Mouse (Mus musculus): Measurements from ENCODE around the gene Rap1gap2. TPM values are rescaled to one million over a fixed set of nuclear protein-coding genes. Genes with fewer than 3 reads are reported as not detected.

Rap1gap2 gene
- polyA plus RNA-seq, 1 experiment from 2014 or later = 1.3 TPM

GRCm38 (mm10) chr11:74502485-74502884, 108.2 kb downstream of the Rap1gap2 start:
- Histone ChIP-seq H3K27me3 (ENCODE audit: control insufficient read depth, insufficient read depth, low read length) (no peaks in the 10 kb centered on the region), H3K4me3 (ENCODE audit: low read depth, low read length) (no peak overlapping the region), H3K4me1 (replicated peaks; ENCODE audit: control insufficient read depth, insufficient read depth, low read length) (no peaks in the 10 kb centered on the region), H3K4me2 (ENCODE audit: low read depth, low read length, severe bottlenecking) (no peak overlapping the region), H3K9ac (ENCODE audit: low read length) (no peak overlapping the region), H3K27ac (ENCODE audit: low read depth, low read length) (no peak overlapping the region), H3K9me3 (ENCODE audit: control insufficient read depth, low read length) (no peaks in the 10 kb centered on the region), H3K36me3 (ENCODE audit: control insufficient read depth, insufficient read depth, low read length) (no peaks in the 10 kb centered on the region)
- DNase-seq (ENCODE audit: low spot score) (no peak), ATAC-seq (replicated peaks; ENCODE audit: low FRiP score) (no peak)
- 88% methylated on average over 8 of the region's 8 CpGs for WGBS

DNA sequence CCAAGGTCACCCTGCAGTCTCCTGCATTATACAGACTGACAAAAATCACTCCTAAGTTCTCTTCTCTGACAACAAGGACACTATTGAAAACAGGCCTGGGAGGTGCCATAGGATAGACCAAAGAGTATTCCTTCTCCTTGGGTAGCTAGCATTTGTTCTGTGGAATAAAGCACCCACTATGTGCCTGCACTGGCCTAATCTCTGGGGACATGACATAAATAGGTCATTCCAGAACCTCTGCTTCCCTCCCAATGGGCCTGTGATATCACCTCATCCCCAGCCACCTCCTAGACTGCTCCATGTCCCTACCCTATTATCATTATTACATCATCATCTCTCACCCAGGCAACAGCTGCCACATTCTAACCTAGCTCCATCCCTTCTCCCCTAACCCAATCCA, 108.7 kb downstream of the Rap1gap2 start:
- H3K4me1 ChIP-seq (replicated peaks; ENCODE audit: control insufficient read depth, insufficient read depth, low read length) = no peaks in the 10 kb centered on the region
- no peaks in the 10 kb centered on the region for H3K36me3 ChIP-seq (ENCODE audit: control insufficient read depth, insufficient read depth, low read length)
- H3K9ac ChIP-seq (ENCODE audit: low read length) = no peak overlapping the region
- H3K4me3 ChIP-seq (ENCODE audit: low read depth, low read length) = no peak overlapping the region
- H3K9me3 ChIP-seq (ENCODE audit: control insufficient read depth, low read length) = no peaks in the 10 kb centered on the region
- no peak overlapping the region for H3K27ac ChIP-seq (ENCODE audit: low read depth, low read length)
- H3K27me3 ChIP-seq (ENCODE audit: control insufficient read depth, insufficient read depth, low read length) = no peaks in the 10 kb centered on the region
- ATAC-seq (replicated peaks; ENCODE audit: low FRiP score) (no peak), DNase-seq (ENCODE audit: low spot score) (no peak)
- H3K4me2 ChIP-seq (ENCODE audit: low read depth, low read length, severe bottlenecking) = no peak overlapping the region

DNA sequence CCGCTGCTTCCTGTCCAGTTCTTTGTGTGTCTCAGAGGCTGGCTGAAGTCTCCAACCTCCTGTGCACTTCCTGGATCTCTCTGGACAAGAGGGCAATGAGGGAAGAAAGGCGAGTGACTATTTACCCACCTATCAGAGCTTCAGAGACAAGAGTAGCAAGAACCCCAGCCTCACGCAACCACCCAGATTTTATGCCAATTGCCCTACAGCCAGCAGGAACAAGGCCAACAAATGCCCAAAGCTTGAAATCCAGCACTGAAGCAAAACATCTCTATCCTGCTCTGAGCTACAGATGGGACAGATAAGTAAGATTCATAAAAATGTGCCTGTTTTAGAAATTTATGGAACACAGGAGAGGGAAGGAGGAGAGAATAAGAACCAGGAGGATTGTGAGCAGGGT, 109.7 kb downstream of the Rap1gap2 start:
- ATAC-seq (replicated peaks; ENCODE audit: low FRiP score) = no peak
- Histone ChIP-seq H3K27me3 (ENCODE audit: control insufficient read depth, insufficient read depth, low read length) (no peaks in the 10 kb centered on the region), H3K9ac (ENCODE audit: low read length) (no peak overlapping the region), H3K4me1 (replicated peaks; ENCODE audit: control insufficient read depth, insufficient read depth, low read length) (no peaks in the 10 kb centered on the region), H3K4me3 (ENCODE audit: low read depth, low read length) (no peak overlapping the region), H3K9me3 (ENCODE audit: control insufficient read depth, low read length) (no peaks in the 10 kb centered on the region), H3K36me3 (ENCODE audit: control insufficient read depth, insufficient read depth, low read length) (no peaks in the 10 kb centered on the region), H3K4me2 (ENCODE audit: low read depth, low read length, severe bottlenecking) (no peak overlapping the region), H3K27ac (ENCODE audit: low read depth, low read length) (no peak overlapping the region)
- 79% methylated on average over 3 of the region's 3 CpGs for whole genome bisulfite sequencing
- DNase-seq (ENCODE audit: low spot score) = no peak

GRCm38 (mm10) chr11:74499521-74500099, 111.1 kb downstream of the Rap1gap2 start:
- no peak overlapping the region for H3K9ac ChIP-seq (ENCODE audit: low read length)
- ATAC-seq (replicated peaks; ENCODE audit: low FRiP score) (no peak), DNase-seq (ENCODE audit: low spot score) (no peak)
- H3K27me3 ChIP-seq (ENCODE audit: control insufficient read depth, insufficient read depth, low read length) = no peaks in the 10 kb centered on the region
- 61% methylated on average over 8 of the region's 8 CpGs for WGBS
- H3K4me3 ChIP-seq (ENCODE audit: low read depth, low read length) = no peak overlapping the region
- H3K36me3 ChIP-seq (ENCODE audit: control insufficient read depth, insufficient read depth, low read length) = no peaks in the 10 kb centered on the region
- H3K4me2 ChIP-seq (ENCODE audit: low read depth, low read length, severe bottlenecking) = no peak overlapping the region
- no peaks in the 10 kb centered on the region for H3K4me1 ChIP-seq (replicated peaks; ENCODE audit: control insufficient read depth, insufficient read depth, low read length)
- no peaks in the 10 kb centered on the region for H3K9me3 ChIP-seq (ENCODE audit: control insufficient read depth, low read length)
- H3K27ac ChIP-seq (ENCODE audit: low read depth, low read length) = no peak overlapping the region

DNA sequence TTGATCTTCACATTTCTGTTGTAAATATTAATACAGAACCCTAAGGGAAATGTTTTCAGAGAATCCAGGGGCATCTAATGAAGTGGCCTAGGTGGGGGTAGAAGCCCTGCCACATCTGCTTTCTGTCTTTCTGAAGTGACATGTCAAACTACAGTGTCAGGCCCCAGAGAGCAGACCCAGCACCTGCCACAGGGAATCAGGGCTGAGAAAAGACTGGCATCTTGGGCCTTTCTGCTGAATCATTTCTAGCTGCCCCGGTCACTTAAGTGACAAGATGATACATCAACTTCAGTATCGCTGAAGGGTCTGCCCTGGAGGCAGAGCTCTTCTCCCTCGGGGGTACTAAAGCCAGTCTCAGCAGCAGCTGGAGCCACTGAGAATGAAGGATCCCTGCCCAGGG, 111.7 kb downstream of the Rap1gap2 start:
- H3K9ac ChIP-seq (ENCODE audit: low read length) = no peak overlapping the region
- H3K4me2 ChIP-seq (ENCODE audit: low read depth, low read length, severe bottlenecking) = no peak overlapping the region
- no peaks in the 10 kb centered on the region for H3K4me1 ChIP-seq (replicated peaks; ENCODE audit: control insufficient read depth, insufficient read depth, low read length)
- H3K36me3 ChIP-seq (ENCODE audit: control insufficient read depth, insufficient read depth, low read length) = no peaks in the 10 kb centered on the region
- ATAC-seq (replicated peaks; ENCODE audit: low FRiP score) = no peak
- H3K9me3 ChIP-seq (ENCODE audit: control insufficient read depth, low read length) = no peaks in the 10 kb centered on the region
- H3K27me3 ChIP-seq (ENCODE audit: control insufficient read depth, insufficient read depth, low read length) = no peaks in the 10 kb centered on the region
- no peak overlapping the region for H3K4me3 ChIP-seq (ENCODE audit: low read depth, low read length)
- no peak for DNase-seq (ENCODE audit: low spot score)
- H3K27ac ChIP-seq (ENCODE audit: low read depth, low read length) = no peak overlapping the region
- 64% methylated on average over 3 of the region's 3 CpGs for WGBS

DNA sequence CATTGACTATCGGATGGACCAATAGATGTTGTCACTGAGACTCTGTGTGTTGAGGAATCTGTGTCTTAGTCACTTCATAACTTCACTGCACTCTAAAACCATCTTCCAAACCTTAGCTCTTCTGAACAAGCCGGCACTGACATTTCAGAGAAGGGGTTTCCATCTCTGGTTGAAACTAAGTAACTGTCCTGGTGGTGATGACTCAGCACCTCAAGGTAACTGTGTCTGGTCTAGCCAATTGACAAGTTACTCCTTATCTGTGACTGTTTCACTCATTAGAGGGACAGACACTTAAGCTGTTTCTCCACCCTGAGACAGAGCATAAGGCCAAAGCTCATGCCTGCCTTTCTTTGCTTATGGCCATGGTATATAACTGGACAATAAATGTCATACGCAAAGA, 114.1 kb downstream of the Rap1gap2 start:
- Histone ChIP-seq H3K9me3 (ENCODE audit: control insufficient read depth, low read length) (no peaks in the 10 kb centered on the region), H3K4me2 (ENCODE audit: low read depth, low read length, severe bottlenecking) (no peak overlapping the region), H3K36me3 (ENCODE audit: control insufficient read depth, insufficient read depth, low read length) (no peaks in the 10 kb centered on the region), H3K4me3 (ENCODE audit: low read depth, low read length) (no peak overlapping the region), H3K27ac (ENCODE audit: low read depth, low read length) (no peak overlapping the region), H3K27me3 (ENCODE audit: control insufficient read depth, insufficient read depth, low read length) (no peaks in the 10 kb centered on the region), H3K9ac (ENCODE audit: low read length) (no peak overlapping the region), H3K4me1 (replicated peaks; ENCODE audit: control insufficient read depth, insufficient read depth, low read length) (no peaks in the 10 kb centered on the region)
- DNase-seq (ENCODE audit: low spot score) = no peak
- ATAC-seq (replicated peaks; ENCODE audit: low FRiP score) = no peak
- 94% methylated on average over 3 of the region's 3 CpGs for WGBS

GRCm38 (mm10) chr11:74493936-74494335, 116.8 kb downstream of the Rap1gap2 start:
- Histone ChIP-seq H3K4me3 (ENCODE audit: low read depth, low read length) (no peak overlapping the region), H3K36me3 (ENCODE audit: control insufficient read depth, insufficient read depth, low read length) (no peaks in the 10 kb centered on the region), H3K9me3 (ENCODE audit: control insufficient read depth, low read length) (no peaks in the 10 kb centered on the region), H3K4me1 (replicated peaks; ENCODE audit: control insufficient read depth, insufficient read depth, low read length) (no peaks in the 10 kb centered on the region), H3K4me2 (ENCODE audit: low read depth, low read length, severe bottlenecking) (no peak overlapping the region), H3K27ac (ENCODE audit: low read depth, low read length) (no peak overlapping the region), H3K27me3 (ENCODE audit: control insufficient read depth, insufficient read depth, low read length) (no peaks in the 10 kb centered on the region), H3K9ac (ENCODE audit: low read length) (no peak overlapping the region)
- 81% methylated on average over 8 of the region's 8 CpGs for WGBS
- ATAC-seq (replicated peaks; ENCODE audit: low FRiP score) (no peak), DNase-seq (ENCODE audit: low spot score) (no peak)

DNA sequence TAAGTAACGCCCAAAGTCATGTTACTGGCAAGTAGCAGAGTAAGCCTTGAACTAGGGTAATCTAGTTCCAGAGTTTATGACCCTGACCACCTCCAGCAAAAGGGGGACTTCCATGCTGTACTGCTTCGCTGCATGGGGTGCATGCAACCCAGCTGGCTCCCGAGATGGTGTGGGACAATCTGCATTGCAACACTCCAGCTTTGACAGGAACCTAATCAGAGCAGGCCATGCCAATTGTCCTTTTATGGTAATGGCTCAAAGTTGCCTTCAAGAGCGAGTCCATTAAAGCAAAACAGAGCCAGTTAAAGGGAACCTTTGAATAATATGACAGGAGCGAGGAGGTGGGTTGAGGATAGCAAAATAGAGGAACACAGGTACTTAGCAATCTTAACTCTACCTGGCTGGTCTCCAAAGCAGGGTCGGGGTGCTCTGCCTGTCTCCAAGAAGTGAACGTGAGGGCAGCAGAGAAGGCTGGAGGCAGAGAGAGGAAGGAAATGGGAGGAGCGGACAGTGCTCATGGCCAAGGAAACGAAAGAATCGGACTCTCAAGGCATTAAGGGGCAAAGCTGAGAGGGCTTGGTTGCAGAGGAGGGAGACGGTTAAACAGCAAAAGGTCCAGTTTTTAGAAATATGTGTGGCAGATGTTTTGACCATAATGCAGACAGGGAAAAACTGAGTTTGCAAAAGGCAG, 117.4 kb downstream of the Rap1gap2 start:
- Histone ChIP-seq H3K27me3 (ENCODE audit: control insufficient read depth, insufficient read depth, low read length) (no peaks in the 10 kb centered on the region), H3K9me3 (ENCODE audit: control insufficient read depth, low read length) (no peaks in the 10 kb centered on the region), H3K4me3 (ENCODE audit: low read depth, low read length) (no peak overlapping the region), H3K9ac (ENCODE audit: low read length) (no peak overlapping the region), H3K4me2 (ENCODE audit: low read depth, low read length, severe bottlenecking) (no peak overlapping the region), H3K27ac (ENCODE audit: low read depth, low read length) (no peak overlapping the region), H3K4me1 (replicated peaks; ENCODE audit: control insufficient read depth, insufficient read depth, low read length) (no peaks in the 10 kb centered on the region), H3K36me3 (ENCODE audit: control insufficient read depth, insufficient read depth, low read length) (no peaks in the 10 kb centered on the region)
- WGBS = 82% methylated on average over 11 of the region's 11 CpGs
- DNase-seq (ENCODE audit: low spot score) (no peak), ATAC-seq (replicated peaks; ENCODE audit: low FRiP score) (no peak)

DNA sequence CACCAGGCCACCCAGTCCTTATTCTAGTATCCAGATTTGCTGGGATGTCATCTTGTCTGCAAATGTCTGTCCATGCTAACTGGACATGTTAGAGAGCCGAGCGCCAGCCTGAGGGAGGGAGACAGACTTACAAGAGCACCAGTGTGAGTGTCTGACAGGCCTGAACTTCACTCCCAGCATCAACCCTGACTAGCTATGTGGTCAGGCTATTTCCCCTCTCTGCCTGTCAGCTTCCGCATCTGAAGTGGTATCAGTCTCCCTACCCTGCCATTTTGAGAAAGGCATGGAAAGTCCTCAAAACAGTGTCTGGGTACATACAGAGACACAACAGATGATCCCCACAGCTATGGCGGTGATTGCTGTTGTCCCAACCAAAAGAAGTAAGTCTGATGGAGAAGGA, 119.6 kb downstream of the Rap1gap2 start:
- no peak for ATAC-seq (replicated peaks; ENCODE audit: low FRiP score)

More for the DNA sequence above, 119.6 kb downstream of the Rap1gap2 start:
- H3K4me2 ChIP-seq (ENCODE audit: low read depth, low read length, severe bottlenecking) = no peak overlapping the region
- no peak for DNase-seq (ENCODE audit: low spot score)
- H3K4me3 ChIP-seq (ENCODE audit: low read depth, low read length) = no peak overlapping the region
- no peaks in the 10 kb centered on the region for H3K36me3 ChIP-seq (ENCODE audit: control insufficient read depth, insufficient read depth, low read length)
- WGBS = 96% methylated on average over 4 of the region's 4 CpGs
- H3K4me1 ChIP-seq (replicated peaks; ENCODE audit: control insufficient read depth, insufficient read depth, low read length) = no peaks in the 10 kb centered on the region
- no peaks in the 10 kb centered on the region for H3K27me3 ChIP-seq (ENCODE audit: control insufficient read depth, insufficient read depth, low read length)
- H3K9ac ChIP-seq (ENCODE audit: low read length) = no peak overlapping the region
- no peak overlapping the region for H3K27ac ChIP-seq (ENCODE audit: low read depth, low read length)
- H3K9me3 ChIP-seq (ENCODE audit: control insufficient read depth, low read length) = no peaks in the 10 kb centered on the region

Data from forebrain, embryonic 11.5 days (tissue).